Mouse (Mus musculus) CH12.LX (cell line): Measurements from ENCODE around the gene Ppp1r1a.

Experiments used
- CTCF ChIP-seq, 2 experiments: IDR thresholded peaks in 1 of 2; conservative IDR thresholded peaks in 1 of 2; 2 replicates each; pipeline ENCODE4 v1.5.1; 2011 to 2012; ENCODE audit warnings: low read depth in 2 of 2, low read length in 2 of 2, improper control_type of control experiment in 1 of 2, inconsistent platforms in 1 of 2, mild to moderate bottlenecking in 1 of 2, moderate library complexity in 1 of 2
- E2F4 ChIP-seq: IDR thresholded peaks from 2 replicates; pipeline ENCODE4 v1.6.1; 2011; ENCODE audit warnings: low read depth, low read length, improper control_type of control experiment; ENCODE audit not compliant: insufficient replicate concordance
- MAFK ChIP-seq: IDR thresholded peaks from 2 replicates; pipeline ENCODE4 v1.6.1; 2011; ENCODE audit warnings: low read length, improper control_type of control experiment; ENCODE audit not compliant: insufficient replicate concordance
- MAX ChIP-seq: IDR thresholded peaks from 2 replicates; pipeline ENCODE4 v1.6.1; 2011; ENCODE audit warnings: low read length, improper control_type of control experiment
- MYC ChIP-seq: IDR thresholded peaks from 2 replicates; pipeline ENCODE4 v1.6.1; 2011; ENCODE audit warnings: low read depth, mild to moderate bottlenecking, improper control_type of control experiment, low read length
- POLR2A ChIP-seq: IDR thresholded peaks from 2 replicates; pipeline ENCODE4 v1.6.1; 2011; ENCODE audit warnings: low read depth, mild to moderate bottlenecking, improper control_type of control experiment, low read length
- USF1 ChIP-seq: IDR thresholded peaks from 2 replicates; pipeline ENCODE4 v1.6.1; 2014; ENCODE audit warnings: low read depth, mild to moderate bottlenecking, inconsistent platforms, low read length, improper control_type of control experiment
- ZC3H11A ChIP-seq: IDR thresholded peaks from 2 replicates; pipeline ENCODE4 v1.6.1; 2012; ENCODE audit warnings: low read depth, mild to moderate bottlenecking, inconsistent platforms, low read length, improper control_type of control experiment

GRCm38 (mm10) chr15:103482488-103482887 is 55.3 kb downstream of the Ppp1r1a start:
- TF ChIP-seq CTCF (conservative IDR thresholded peaks at IDR 0.05 in 1 of 2, IDR thresholded peaks at IDR 0.05 in 1 of 2; ENCODE audit: low read depth in 2 of 2, low read length in 2 of 2) (peak in 1 of 2 experiments; percentile 51; a peak in 2 of 4 replicates), E2F4 (no peak), POLR2A (no peak), USF1 (no peak), MYC (no peak), ZC3H11A (no peak), MAFK (no peak), MAX (no peak)
